In genomic region chr8:119838983-119839340, GRCm38 (mm10) we compare ENCODE assay signal across 8 mouse cellular contexts. TPM values are rescaled to one million over a fixed set of nuclear protein-coding genes. Genes with fewer than 3 reads are reported as not detected.
DNase-seq lines count a peak whose midpoint lies in the region; ATAC-seq and TF ChIP-seq lines count a peak whose summit lies in the region.

No protein-coding gene starts in this region.

- H3K9me3 ChIP-seq in heart, embryonic 14.5 days (ENCODE audit: control insufficient read depth, low read length), result no peaks in the 10 kb centered on the region
- no peaks in the 10 kb centered on the region for H3K9me3 ChIP-seq in hindbrain, embryonic 14.5 days (ENCODE audit: control insufficient read depth, low read length)
- H3K9me3 ChIP-seq in midbrain, embryonic 14.5 days (ENCODE audit: control insufficient read depth, low read length), result no peaks in the 10 kb centered on the region

- ATAC-seq in heart, embryonic 14.5 days (ENCODE audit: insufficient number of reproducible peaks, insufficient read depth, low FRiP score, low read depth), result no peak
- ATAC-seq in hindbrain, embryonic 14.5 days (ENCODE audit: low FRiP score), result no peak
- no peak for ATAC-seq in midbrain, embryonic 14.5 days (ENCODE audit: low FRiP score, low TSS enrichment)
- ATAC-seq in CD4-positive, CD25-positive, alpha-beta regulatory T cell, adult 4 months, result no peak

- no peak for DNase-seq in heart, postnatal 36 days
- no peak for DNase-seq in hindbrain, embryonic 14.5 days (ENCODE audit: low spot score)
- no peak for DNase-seq in midbrain, embryonic 14.5 days
- no peak for DNase-seq in testis, postnatal 14 days (ENCODE audit: low spot score)
- no peak for DNase-seq in thymus, postnatal 10 days (ENCODE audit: low spot score in 2 of 2)

- peak overlapping the region; percentile 68 to 74 for H3K4me3 ChIP-seq in heart, embryonic 14.5 days (ENCODE audit: control insufficient read depth in 1 of 2, insufficient read depth in 1 of 2, low read depth in 1 of 2, low read length in 2 of 2)
- H3K4me3 ChIP-seq in bone marrow macrophage, adult 2 months (ENCODE audit: insufficient read depth, low read length), result peak overlapping the region; percentile 95
- H3K4me3 ChIP-seq in hindbrain, embryonic 14.5 days (replicated peaks; ENCODE audit: low read length), result peak overlapping the region; percentile 78
- H3K4me3 ChIP-seq in midbrain, embryonic 14.5 days (replicated peaks; ENCODE audit: low read depth, low read length), result peak overlapping the region; percentile 73

- H3K27me3 ChIP-seq in heart, embryonic 14.5 days (ENCODE audit: control insufficient read depth, insufficient read depth, low read length), result no peaks in the 10 kb centered on the region
- no peaks in the 10 kb centered on the region for H3K27me3 ChIP-seq in hindbrain, embryonic 14.5 days (ENCODE audit: control insufficient read depth, insufficient read depth, low read length)
- no peaks in the 10 kb centered on the region for H3K27me3 ChIP-seq in midbrain, embryonic 14.5 days (ENCODE audit: control insufficient read depth, insufficient read depth, low read length)

- H3K27ac ChIP-seq in heart, embryonic 14.5 days (replicated peaks in 1 of 2; ENCODE audit: control insufficient read depth in 1 of 2, insufficient read depth in 1 of 2, low read depth in 2 of 2, low read length in 2 of 2), result peak overlapping the region in 1 of 2 experiments; percentile 66; a peak in 2 of 4 replicates
- H3K27ac ChIP-seq in bone marrow macrophage, adult 2 months (ENCODE audit: insufficient read depth, low read depth, low read length), result peak overlapping the region; percentile 80
- peak overlapping the region; percentile 76 for H3K27ac ChIP-seq in hindbrain, embryonic 14.5 days
- H3K27ac ChIP-seq in midbrain, embryonic 14.5 days (replicated peaks; ENCODE audit: low read depth, low read length), result peak overlapping the region; percentile 55; the same call in 1 of the 2 replicates

- TF ChIP-seq CTCF in bone marrow macrophage, adult 2 months (IDR thresholded peaks at IDR 0.05; ENCODE audit: low read depth, low read length), result no peak

- peak overlapping the region; percentile 95 for H3K4me2 ChIP-seq in heart, embryonic 14.5 days (ENCODE audit: low read length)
- peak overlapping the region; percentile 84 for H3K4me2 ChIP-seq in hindbrain, embryonic 14.5 days (replicated peaks)
- H3K4me2 ChIP-seq in midbrain, embryonic 14.5 days (ENCODE audit: low read length), result peak overlapping the region; percentile 78

- peaks cover 4 to 22% of the 10 kb centered on the region in 2 experiments; a peak in 3 of 4 replicates for H3K4me1 ChIP-seq in heart, embryonic 14.5 days (ENCODE audit: control insufficient read depth in 2 of 2, insufficient read depth in 2 of 2, low read length in 2 of 2)
- H3K4me1 ChIP-seq in bone marrow macrophage, adult 2 months (ENCODE audit: control insufficient read depth, insufficient read depth, low read length), result peaks cover 25% of the 10 kb centered on the region
- H3K4me1 ChIP-seq in hindbrain, embryonic 14.5 days (replicated peaks; ENCODE audit: control insufficient read depth, insufficient read depth, low read length), result peaks cover 43% of the 10 kb centered on the region
- peaks cover 48% of the 10 kb centered on the region for H3K4me1 ChIP-seq in midbrain, embryonic 14.5 days (ENCODE audit: control insufficient read depth, insufficient read depth, low read length)

- H3K9ac ChIP-seq in heart, embryonic 14.5 days (ENCODE audit: low read length), result peak overlapping the region; percentile 82
- peak overlapping the region; percentile 86 for H3K9ac ChIP-seq in hindbrain, embryonic 14.5 days
- peak overlapping the region; percentile 78 for H3K9ac ChIP-seq in midbrain, embryonic 14.5 days (replicated peaks; ENCODE audit: low read length)

- intact Hi-C loops in heart, postnatal 36 days (cut with DNase I), result loop anchor here (2.0 kb wide), 1 partner anchor 14 kb away; no protein-coding TSS in a partner anchor

- WGBS in heart, embryonic 14.5 days, result 86% methylated on average over 4 of the region's 4 CpGs
- 54% methylated on average over 4 of the region's 4 CpGs for WGBS in hindbrain, embryonic 14.5 days
- WGBS in midbrain, embryonic 14.5 days, result 40% methylated on average over 4 of the region's 4 CpGs

- TF ChIP-seq POLR2A in bone marrow macrophage, adult 2 months (IDR thresholded peaks at IDR 0.05; ENCODE audit: borderline replicate concordance, low read depth, low read length), result 0 out of 2 replicates have a peak, but pooled peaks have one; percentile 42

- H3K36me3 ChIP-seq in heart, embryonic 14.5 days (ENCODE audit: control insufficient read depth, insufficient read depth, low read length), result no peaks in the 10 kb centered on the region; the same call in 1 of the 2 replicates
- 0 out of 2 replicates have a peak, but pooled peaks cover 5% of the 10 kb centered on the region for H3K36me3 ChIP-seq in hindbrain, embryonic 14.5 days (replicated peaks; ENCODE audit: control insufficient read depth, insufficient read depth)
- 0 out of 2 replicates have a peak, but pooled peaks cover 7% of the 10 kb centered on the region for H3K36me3 ChIP-seq in midbrain, embryonic 14.5 days (ENCODE audit: control insufficient read depth, insufficient read depth, low read length)

RNA-seq across cellular contexts. Expression of gene Cotl1, which starts 1.4 kb away (rescaled TPM):
- 55.1 and 75.9 TPM in 2 replicates for polyA plus RNA-seq in heart, embryonic 14.5 days (2014; fragmentation: Nextera tagmentation; extraction: Ambion mirVana)
- 10 to 100 TPM; 17.5 to 19.0 TPM for total RNA-seq in heart, postnatal 36 days (2021)
- 472 and 492 TPM in 2 replicates for polyA plus RNA-seq in bone marrow macrophage, adult 2 months (2012; ENCODE audit: insufficient read depth, insufficient read length, missing spikeins)
- 238 and 309 TPM in 2 replicates for polyA plus RNA-seq in hindbrain, embryonic 14.5 days (2014; fragmentation: Nextera tagmentation; extraction: Ambion mirVana)
- polyA plus RNA-seq in midbrain, embryonic 14.5 days (2014; fragmentation: Nextera tagmentation; extraction: Ambion mirVana), result 291 and 381 TPM in 2 replicates
- polyA plus RNA-seq in CD4-positive, CD25-positive, alpha-beta regulatory T cell, adult 4 months (2017; shearing (Covaris generic)), result 100 to 1,000 TPM; 131 to 191 TPM

RNA-seq across cellular contexts. Expression of gene Klhl36, which starts 23.1 kb away (rescaled TPM):
- 8.8 and 10.6 TPM in 2 replicates for polyA plus RNA-seq in heart, embryonic 14.5 days (2014; fragmentation: Nextera tagmentation; extraction: Ambion mirVana)
- total RNA-seq in heart, postnatal 36 days (2021), result 1 to 10 TPM; 2.5 to 2.6 TPM
- 7.6 and 8.3 TPM in 2 replicates for polyA plus RNA-seq in bone marrow macrophage, adult 2 months (2012; ENCODE audit: insufficient read depth, insufficient read length, missing spikeins)
- 15.1 and 19.1 TPM in 2 replicates for polyA plus RNA-seq in hindbrain, embryonic 14.5 days (2014; fragmentation: Nextera tagmentation; extraction: Ambion mirVana)
- 14.0 and 18.1 TPM in 2 replicates for polyA plus RNA-seq in midbrain, embryonic 14.5 days (2014; fragmentation: Nextera tagmentation; extraction: Ambion mirVana)
- 10 to 100 TPM in 1 of 2 experiments, 1 to 10 TPM in 1; 6.2 to 11.6 TPM for polyA plus RNA-seq in CD4-positive, CD25-positive, alpha-beta regulatory T cell, adult 4 months (2017; shearing (Covaris generic))
